Mouse (Mus musculus): ENCODE measurements around the gene Kpna1.
"Not testable (repeated sequence)": the region's sequence is repeated elsewhere in the genome, so short reads cannot be mapped to it uniquely, and the experiment has no call there.

Kpna1 gene

DNA sequence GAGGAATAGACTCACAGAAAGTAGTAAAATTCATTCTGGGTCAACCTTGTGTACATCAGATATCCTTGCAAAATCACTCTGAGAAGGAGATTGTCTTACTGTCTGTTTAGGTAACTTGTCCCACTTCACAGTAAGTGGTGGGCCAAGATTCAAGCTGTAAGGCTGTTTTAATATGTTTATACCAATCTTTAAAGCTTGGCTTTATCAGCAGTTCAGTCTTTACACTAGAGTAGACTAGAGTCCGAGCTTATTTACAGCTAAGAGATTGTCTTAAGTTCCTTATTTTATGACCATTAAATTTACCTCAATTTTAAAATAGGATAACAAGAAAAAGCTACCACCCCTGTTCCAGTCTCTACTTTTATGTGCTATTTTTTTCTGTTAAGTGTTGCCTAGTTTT lies 9.4 kb downstream of the Kpna1 start:
- DNase-seq (ENCODE audit: low read depth, low spot score), result no peak

DNA sequence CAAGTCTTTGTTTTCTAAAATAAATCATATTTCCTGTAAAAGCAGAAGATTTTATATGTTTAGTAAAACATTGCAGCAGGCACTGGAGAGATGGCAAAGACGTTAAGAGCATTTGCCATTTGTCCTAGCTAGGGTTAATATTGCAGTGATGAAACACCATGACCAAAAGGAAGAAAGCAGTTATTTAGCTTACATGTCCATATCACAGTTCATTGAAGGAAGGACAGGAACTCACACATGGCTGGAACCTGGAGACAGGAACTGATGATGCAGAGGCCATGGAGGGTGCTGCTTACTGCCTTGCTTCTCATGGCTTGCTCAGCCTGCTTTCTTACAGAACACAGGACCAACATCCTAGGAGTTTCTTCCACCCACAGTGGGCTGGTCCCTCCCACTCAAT lies 13.8 kb downstream of the Kpna1 start:
- no peak for DNase-seq (ENCODE audit: low read depth, low spot score)

DNA sequence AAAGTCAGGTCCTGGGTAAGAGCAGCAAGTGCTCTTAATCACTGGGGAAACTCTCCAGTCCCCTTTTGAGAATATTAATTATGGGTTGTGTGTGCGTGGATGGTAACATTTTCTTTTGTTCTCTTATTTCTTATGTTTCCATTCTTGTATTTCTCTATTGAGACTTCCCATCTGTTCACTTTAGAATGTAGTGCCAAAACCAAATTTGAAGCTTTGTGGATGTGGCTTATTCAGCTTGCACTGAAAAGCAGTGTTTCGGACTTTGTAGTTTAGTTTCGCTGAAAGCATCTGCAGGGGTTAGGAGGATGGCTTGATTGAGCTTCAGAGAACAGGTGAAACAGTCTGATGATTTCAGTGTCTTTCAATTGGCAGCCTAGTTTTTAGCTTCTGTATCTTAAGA lies 14.8 kb downstream of the Kpna1 start:
- DNase-seq (ENCODE audit: low read depth, low spot score), result no peak

DNA sequence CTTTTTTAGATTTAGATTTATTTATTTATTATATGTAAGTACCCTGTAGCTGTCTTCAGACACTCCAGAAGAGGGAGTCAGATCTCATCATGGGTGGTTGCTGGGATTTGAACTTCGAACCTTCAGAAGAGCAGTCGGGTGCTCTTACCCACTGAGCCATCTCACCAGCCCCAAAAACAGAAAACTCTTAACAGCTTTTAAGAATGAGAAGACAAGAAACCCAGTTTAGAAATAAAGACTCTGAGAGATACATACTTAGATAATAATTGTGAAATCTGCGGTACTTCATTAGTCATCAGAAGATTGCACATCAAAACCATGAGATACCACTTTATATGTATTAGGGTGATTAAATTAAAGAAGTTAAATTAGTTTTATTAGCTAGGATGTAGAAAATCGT lies 20.3 kb downstream of the Kpna1 start:
- not testable (repeated sequence) for DNase-seq (ENCODE audit: low read depth, low spot score)

DNA sequence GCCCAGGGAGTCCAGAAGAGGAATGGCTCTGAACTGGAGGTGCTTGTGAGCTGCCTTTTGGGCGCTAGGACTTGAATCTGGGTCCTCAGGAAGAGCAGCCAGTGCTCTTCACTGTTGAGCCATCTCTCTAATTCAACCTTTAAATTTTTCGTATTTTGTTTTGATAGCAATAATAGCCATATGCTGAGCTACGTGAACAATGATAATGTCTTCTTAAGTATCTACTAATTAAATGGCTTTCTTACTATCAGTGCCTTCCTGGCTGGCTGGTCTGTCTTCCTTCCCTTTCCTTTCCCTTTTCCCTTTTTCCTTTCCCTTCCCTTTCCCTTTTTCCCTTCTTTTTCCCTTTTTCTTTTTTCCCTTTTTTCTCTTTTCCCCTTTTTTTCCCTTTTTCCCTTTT lies 29.8 kb downstream of the Kpna1 start:
- DNase-seq (ENCODE audit: low read depth, low spot score), result no peak

DNA sequence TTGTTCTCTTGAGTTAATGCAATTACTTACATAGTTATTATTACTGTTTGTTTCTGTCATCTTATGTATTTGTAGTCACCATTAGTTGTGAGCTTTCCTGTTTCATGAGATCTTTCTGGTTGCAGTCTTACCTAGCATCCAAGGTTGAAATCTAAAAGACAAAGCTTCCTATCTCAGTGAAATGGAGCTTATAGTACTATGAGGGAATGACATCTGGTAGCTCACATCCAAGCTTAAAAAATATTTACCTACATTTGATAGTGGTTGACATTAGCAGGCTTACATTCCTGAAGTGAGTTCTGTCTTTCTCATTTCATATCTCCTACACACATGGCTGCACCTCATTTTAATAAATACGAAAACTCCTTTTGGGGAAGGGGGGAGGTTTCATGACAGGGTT lies 37.8 kb downstream of the Kpna1 start:
- DNase-seq (ENCODE audit: low read depth, low spot score), result no peak

DNA sequence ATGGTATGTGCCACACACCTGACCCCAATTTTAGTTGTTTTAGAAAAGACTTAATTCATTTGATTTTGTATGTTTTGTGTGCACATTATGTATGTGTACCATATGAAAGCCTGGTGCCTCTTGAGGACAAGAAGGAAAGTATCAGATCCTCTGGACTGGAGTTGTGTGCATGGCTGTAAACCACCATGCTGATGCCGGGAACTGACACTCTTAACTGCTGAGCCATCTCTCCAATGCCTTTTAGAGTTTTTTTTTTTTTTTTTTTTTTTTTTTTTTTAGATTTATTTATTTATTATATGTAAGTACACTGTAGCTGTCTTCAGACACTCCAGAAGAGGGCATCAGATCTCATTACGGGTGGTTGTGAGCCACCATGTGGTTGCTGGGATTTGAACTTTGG lies 49.6 kb downstream of the Kpna1 start:
- DNase-seq (ENCODE audit: low read depth, low spot score), result not testable (repeated sequence)

DNA sequence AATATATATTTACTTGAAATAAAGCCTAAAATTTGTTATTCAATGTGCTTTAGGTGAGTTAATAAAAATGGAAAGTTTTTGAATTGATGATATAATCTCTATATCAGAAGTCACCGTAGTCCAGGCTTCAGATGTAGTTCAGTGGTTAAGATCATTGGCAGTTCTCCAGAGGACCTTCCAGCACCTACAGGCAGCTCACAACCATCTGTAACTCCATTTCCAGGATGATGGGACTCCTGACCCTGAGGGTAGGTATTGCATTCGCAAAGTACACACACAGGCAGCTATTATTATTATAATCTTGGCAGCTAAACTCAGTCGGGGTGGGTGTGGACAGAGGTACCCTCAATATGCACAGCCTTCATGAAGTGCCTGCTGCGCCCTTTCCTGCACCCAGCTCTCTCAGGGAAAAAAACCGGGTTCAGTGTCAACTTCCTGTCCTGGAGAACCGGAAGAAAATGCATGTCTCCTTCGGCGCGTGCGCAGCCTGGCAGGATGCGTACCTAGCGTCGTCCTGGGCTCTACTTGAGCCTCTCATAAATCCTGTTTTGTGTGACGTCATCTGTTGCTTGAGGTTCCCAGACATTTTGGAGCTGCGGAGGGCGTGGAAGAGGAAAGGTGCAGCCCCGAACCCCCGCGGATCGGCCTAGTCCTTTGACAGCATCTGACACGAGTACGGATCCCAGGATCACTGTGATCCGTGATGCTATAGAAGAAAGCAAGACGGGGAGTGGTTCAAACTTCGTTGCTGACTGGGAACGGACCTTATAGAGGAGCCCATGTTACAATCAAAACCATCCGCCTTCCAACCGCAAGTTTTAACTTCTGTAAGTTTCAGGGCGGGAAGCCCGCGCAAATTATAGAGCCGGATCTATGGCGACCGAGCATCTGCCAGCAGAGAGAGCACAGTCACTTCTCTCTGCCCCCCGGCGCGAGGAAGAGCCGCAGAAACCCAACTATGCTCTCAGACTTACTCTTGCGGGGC lies 62.4 kb downstream of the Kpna1 start, which contains the start of gene Wdr5b:
Gene Wdr5b (plus strand): TSS at position 551 of the 985 bp plus-strand sequence.
- DNase-seq (ENCODE audit: low read depth, low spot score), result peak; percentile 97

DNA sequence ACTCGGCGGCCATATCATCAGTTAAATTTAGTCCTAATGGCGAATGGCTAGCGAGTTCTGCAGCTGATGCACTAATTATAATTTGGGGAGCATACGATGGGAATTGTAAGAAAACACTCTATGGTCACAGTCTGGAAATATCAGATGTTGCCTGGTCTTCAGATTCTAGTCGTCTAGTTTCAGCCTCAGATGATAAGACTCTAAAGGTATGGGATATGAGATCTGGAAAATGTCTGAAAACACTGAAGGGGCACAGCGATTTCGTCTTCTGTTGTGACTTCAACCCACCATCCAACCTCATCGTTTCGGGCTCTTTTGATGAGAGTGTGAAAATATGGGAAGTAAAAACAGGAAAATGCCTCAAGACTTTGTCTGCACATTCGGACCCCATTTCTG lies 63.1 kb downstream of the Kpna1 start:
- no peak for DNase-seq (ENCODE audit: low read depth, low spot score)

DNA sequence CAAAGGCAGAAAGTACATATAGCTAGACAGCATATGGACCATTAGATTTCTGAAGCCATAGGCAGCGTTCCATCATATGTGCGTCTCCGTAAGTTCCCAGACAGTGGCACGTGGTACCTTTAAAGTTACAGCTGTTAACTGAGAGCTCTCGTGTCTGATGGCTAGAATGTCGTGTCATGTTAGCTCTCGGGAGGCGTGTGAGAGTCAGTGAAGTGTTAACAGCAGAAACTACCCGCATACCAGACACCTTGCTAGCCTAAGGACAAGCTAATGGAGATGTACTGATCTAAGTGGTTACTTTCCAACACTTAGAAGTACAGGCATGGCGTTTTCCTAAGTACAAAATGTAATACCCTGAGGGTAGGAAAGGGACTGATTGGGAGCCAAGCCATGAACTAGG lies 64.5 kb downstream of the Kpna1 start:
- no peak for DNase-seq (ENCODE audit: low read depth, low spot score)

DNA sequence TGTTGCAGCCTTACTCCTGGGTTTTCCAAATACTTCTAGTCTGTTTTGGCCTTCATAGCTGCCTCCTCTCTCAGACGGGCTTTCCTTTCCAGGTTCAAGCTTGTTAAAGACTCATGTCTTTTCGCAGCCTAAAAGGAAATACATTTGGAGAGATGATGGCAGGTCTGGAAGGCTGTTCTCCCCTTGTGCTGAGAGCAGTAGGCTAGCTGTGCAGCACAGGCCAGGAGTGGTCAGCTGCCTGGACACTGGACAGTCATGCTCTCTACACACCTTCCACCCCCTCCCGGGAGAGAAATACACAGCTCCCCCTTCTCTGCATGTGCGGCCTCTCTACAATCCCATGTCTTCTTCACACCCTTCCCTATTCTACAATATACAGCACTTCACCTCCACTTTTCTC lies 65.4 kb downstream of the Kpna1 start:
- DNase-seq (ENCODE audit: low read depth, low spot score), result no peak

DNA sequence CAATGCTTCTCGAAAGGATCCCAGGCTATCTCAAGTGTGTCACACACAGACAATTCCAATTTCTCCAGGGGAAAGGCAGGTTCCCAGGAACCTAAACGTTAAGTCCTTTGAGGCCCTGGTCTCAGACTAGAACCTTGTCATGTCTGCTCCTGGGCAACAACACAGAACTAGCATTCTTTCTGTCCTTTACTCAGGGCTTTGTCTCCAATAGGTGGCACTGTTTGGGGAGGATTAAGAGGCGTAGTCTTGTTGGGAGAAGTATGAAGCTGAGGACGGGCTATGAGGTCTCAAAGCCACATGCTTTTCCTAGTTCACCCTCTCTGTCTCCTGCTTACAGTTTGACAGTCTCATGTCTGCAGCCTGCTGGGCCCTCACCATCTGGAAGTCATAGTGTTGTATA lies 69.0 kb downstream of the Kpna1 start:
- peak; percentile 46 for DNase-seq (ENCODE audit: low read depth, low spot score)

DNA sequence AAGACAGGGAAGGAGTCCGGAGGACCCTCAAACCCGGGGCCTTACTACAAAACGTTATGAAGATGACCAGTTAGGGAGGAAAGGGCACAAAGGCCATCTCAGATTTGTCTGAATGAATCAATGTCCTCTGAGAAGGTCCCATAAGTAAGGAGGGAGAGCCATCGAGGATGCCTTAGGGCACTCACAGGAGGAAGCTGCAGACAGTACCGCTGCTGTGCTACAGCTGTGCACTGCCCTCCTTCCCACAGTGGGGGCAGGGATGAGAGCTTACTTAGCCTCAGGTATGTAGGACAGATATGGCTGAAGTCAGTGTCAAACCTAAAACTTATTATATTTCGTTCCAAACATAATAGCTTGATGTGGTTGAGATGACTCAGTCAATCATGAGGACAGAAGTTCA lies 72.9 kb downstream of the Kpna1 start:
- DNase-seq (ENCODE audit: low read depth, low spot score), result no peak

DNA sequence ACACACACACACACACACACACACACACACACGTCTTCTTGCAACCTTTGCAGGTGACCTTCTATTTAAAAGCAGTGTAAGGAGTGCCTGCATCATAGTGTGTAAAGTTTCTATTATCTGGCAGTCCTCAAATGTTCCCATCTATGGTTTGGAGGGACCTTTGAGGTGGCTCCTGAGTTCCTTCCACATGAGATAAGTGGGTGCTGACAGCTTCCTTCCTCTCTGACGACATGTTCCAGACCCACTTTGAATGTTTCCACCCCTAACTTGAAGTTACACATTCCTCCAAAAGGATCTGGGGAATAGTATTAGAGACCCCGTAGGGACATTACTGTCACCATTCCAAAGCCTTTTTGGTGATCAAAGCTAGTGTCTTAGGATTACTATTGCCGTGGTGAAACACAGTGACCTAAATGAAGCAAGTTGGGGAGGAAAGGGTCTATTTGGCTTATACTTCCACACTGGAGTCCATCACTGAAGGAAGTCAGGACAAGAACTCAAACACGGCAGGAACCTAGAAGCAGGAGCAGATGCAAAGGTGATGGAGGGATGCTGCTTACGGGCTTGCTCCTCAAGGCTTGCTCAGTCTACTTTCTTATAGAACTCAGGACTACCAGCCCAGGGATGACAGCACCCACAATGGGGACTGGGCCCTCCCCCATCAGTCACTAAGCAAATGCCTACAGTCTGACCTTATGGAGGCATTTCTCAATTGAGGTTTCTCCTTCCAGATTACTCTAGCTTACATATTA lies 75.2 kb downstream of the Kpna1 start:
- DNase-seq (ENCODE audit: low read depth, low spot score), result no peak

DNA sequence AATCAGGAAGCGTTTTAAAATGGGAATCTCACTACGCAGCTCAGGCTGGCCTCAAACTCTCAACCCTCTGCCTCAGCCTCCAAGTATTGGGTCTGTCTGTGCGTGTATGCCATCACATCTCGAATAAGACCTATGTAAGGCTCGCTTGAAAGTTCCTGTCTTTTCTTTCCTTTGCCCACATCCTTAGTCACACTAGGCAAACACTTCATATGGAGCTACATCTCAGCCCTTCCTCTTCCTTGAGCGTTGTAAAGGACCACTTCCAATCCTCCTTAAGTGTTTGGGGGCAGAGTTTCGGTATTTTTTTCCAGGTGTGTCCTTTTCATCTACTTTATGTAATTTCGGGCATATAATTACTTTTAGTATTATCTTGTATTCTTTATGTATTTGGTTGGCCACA lies 76.4 kb downstream of the Kpna1 start:
- no peak for DNase-seq (ENCODE audit: low read depth, low spot score)

DNA sequence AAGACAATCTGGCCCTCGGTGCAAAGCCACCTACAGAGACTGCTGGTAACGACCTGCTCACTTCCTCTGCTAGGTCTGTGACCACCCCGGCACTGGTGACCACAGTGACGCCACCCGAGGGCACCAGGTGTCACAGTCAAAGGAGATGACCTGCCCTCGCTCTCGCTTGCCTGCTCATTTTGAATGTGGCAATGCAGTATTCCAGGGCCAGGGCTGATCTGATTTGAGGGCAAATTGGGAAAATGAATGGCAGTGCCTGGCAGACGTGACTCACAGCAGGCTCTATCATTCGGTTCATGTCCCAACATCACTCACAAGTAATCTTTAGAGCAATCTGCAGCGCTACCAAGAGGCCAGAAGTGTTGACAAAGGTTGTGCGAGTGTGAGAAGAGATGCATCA lies 77.9 kb downstream of the Kpna1 start:
- DNase-seq (ENCODE audit: low read depth, low spot score), result no peak

DNA sequence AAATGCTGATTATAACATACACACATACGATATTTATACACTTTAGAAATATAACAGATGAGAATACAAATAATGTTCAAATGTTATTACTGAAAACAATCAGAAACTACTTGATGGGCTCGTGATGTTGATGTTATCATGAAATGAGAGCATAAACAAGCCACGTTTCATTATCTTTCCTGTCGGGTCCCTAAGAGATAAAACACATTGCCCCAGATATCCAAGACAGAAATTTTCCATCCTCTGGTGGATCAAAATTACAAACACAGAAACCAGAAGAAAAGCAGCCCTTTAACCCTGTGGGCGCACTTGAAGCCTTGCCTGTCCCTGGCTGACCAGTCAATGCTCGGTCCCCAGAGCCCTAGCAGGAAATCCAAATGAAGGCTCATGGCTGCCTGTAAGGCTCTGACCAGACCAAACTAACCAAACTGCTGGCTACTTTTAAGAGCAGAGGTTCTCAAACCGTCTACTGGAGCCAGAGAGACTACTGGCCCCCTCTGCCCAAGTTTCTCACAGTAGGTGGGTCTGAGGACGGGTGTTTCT lies 79.5 kb downstream of the Kpna1 start:
- no peak for DNase-seq (ENCODE audit: low read depth, low spot score)

DNA sequence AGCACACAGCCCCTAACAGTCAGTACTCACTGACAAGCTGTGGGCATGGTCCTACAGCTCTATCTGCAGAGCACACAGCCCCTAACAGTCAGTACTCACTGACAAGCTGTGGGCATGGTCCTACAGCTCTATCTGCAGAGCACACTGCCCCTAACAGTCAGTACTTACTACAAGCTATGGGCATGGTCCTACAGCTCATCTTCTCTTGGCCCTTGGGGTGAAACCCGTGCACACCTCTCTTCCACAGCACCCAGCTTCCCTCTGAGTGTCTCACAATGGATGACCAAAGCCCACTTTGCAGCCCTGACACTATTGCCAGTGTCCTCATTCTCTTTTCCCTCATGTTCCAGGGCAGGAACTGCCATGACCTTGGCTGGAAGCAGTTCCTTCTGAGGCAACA lies 84.0 kb downstream of the Kpna1 start:
- DNase-seq (ENCODE audit: low read depth, low spot score), result not testable (repeated sequence)

DNA sequence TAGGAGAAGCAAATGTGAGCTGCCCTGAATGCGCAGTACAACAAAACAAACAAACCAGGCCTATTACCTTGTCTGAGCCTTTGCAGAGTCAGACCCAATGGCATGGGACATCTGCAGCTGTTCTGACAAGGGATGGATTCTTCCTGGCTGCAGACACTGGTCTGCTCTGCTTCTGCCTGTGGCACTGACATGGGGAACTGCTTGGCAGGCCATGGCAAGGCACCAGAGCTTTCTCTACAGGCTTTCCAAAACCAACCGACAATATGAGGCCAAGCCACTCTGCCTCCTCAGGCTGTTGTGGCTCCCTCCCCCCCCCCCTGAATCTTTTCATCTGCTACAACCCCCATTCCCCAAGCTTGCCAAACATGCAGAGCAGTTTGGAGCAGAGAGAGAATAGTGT lies 84.8 kb downstream of the Kpna1 start:
- DNase-seq (ENCODE audit: low read depth, low spot score), result no peak

DNA sequence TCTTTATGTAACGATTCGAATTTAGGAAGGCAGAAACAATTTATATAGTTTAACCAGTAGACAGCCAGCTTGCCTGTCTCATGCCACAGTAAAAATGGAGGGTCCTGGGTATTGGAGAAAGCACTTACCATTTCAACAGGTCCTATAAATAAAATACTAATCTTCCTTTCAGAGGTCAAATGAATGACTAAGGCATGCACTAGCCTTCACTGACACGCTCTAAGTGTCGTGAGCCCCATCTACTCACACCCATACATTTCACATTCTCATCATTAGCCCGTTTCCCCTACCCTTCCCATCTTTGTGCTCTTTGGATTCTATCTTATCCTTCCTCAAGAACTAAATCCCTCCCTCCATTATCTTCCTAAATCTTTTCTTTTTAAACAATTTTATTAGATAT lies 86.4 kb downstream of the Kpna1 start:
- no peak for DNase-seq (ENCODE audit: low read depth, low spot score)

DNA sequence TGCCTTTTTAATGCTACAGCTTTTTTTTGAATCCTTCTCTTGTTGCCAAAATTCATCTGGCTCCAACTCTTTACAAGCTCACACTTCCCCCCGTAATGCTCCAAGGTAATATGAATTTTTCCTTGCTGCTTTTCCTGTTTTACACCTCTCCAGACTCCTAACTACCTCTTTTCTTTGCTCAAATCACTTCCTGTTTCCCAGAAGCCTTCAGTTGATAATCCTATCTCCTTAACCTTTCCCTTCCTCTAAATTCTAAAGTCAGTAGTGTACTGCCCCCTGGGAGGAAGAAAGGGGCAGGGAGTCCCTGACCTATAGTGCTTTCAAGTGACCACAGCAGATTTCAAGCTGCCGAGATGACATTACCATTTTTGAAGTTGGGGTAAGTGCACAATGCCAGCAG lies 89.1 kb downstream of the Kpna1 start:
- DNase-seq (ENCODE audit: low read depth, low spot score), result no peak

DNA sequence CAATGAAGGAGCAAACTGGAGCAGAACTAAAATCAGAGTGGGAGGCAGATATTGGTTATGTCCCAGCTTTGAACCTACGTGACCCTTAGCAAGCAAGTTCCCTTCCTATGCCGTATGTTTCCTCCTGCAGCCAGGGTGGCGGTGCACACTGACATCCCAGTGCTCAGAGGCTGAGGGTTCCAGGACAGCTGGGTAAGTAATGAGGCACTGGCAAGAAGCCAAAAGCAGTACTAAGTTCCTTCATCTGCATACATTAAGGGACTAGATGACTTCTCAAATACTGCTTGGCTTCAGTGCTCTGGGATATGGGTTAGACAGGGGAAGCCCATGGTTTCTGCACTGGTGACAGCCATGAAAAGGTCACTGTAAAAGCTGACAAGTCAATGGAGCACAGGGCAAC lies 89.8 kb downstream of the Kpna1 start:
- DNase-seq (ENCODE audit: low read depth, low spot score), result peak; percentile 52
